Mouse (Mus musculus) forelimb bud, embryonic 11.5 days (tissue): ENCODE measurements around the gene Itsn1.

Experiments
- DNase-seq: peaks from one replicate; pipeline ENCODE4 v3.0.0-alpha.2; 2012; ENCODE audit warnings: low read depth, low spot score

The Itsn1 gene

GRCm38 (mm10) chr16:91905987-91906386 is 176.9 kb downstream of the Itsn1 start:
- DNase-seq, result no peak

DNA sequence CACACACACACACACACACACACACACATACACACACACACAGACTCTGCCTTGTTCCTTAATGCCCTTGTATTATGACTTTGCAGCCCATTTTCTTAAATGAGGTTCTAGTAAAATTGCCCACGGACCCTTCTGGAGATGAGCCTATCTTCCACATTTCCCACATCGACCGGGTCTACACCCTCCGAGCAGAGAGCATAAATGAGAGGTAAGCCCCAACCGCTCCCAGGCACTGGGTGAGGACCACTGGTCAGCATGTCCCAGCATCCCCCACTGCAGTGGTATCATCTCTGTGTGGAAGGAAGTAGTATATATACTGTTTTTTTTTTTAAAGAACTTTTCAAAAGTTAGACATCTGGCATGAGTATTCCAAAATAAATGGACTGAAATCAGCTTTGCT is 177.6 kb downstream of the Itsn1 start:
- DNase-seq, result no peak

DNA sequence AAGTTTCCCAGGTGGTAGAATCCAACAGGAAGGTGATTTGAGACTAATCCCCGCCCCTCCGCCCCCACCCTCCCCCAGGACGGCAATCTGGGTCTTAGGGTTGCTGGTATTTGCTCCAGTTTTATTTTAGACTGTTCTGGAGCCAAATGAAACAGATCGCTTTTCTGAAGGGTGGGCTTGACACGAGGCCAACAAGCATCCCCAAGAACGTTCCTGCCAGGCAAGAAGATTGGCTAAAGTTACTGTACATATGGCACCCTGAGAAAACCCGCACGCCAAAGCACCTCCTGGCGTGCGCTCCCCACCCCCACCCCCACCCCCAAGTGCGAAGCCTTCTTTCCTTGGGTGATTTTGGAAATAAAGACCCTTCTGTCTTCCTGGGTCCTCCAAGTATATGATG is 178.1 kb downstream of the Itsn1 start:
- DNase-seq, result no peak

GRCm38 (mm10) chr16:91909569-91910335 is 180.7 kb downstream of the Itsn1 start:
- no peak for DNase-seq

DNA sequence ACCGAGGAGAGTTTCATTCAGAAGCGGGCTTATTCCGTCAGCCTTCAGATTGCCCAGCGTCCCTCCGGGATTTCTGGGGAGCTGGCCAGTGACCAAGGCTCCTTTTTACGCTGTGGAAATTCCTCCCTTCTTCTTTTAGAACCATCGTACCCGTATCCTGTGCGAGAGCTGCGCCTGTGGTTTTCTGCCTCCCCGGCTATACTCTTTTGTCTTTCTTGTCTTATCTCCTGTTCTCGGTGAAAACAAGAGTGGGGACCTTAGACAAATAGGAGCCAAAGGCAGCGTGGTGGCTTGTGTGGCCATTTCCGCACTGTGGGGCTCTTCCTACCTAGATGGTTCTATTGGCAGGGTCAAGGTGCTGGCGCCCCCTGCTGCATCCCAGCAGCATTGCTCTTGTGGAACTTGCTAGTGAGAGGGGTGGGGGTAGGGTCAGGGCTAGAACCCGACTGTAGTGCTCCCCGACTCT is 188.6 kb downstream of the Itsn1 start:
- peak; percentile 83 for DNase-seq

DNA sequence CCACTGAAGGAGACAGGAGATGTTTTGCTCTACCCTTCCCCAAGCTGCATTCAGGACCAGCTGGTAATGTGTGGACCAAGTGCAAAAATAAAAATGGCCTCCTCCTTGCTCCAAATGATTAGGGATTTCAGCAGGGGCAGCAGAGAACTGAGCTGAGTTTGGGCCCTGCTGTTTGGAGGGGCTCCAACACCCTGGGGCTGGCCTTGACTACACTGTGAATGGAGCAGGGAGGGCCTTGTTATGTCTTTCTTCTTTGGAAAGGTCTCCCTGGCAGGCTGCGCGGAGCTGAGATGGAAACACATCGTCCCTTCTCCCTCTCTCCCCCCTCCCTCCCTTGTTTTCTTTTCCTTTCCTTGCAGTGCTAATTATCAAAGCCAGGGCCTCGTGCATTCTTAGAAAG is 189.4 kb downstream of the Itsn1 start:
- DNase-seq, result no peak

GRCm38 (mm10) chr16:91919056-91919455 is 190.0 kb downstream of the Itsn1 start:
- DNase-seq, result no peak

GRCm38 (mm10) chr16:91921340-91921739 is 192.3 kb downstream of the Itsn1 start:
- no peak for DNase-seq

DNA sequence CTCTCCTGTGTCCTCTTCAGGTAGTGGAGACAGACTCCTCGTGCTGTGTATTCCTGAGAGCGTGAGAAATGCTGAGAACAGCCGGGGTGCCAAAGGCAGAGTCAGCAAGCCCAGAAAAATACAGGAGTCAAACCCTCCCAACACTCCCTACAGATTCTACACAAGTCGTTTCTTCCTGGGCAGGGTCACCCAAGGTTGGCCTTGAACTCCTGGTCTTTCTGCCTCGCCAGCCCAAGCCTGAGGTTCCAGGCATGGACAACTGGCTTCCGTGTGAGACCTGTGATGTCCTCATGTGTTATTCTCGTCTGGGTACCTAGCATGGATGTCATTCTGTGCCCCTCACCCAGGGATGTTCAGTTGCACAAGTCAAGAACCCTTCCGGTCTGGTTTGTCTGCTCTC is 193.9 kb downstream of the Itsn1 start:
- DNase-seq, result no peak

- no peak for DNase-seq
These were observed 195.3 kb downstream of the Itsn1 start for GRCm38 (mm10) chr16:91924426-91924825.

DNA sequence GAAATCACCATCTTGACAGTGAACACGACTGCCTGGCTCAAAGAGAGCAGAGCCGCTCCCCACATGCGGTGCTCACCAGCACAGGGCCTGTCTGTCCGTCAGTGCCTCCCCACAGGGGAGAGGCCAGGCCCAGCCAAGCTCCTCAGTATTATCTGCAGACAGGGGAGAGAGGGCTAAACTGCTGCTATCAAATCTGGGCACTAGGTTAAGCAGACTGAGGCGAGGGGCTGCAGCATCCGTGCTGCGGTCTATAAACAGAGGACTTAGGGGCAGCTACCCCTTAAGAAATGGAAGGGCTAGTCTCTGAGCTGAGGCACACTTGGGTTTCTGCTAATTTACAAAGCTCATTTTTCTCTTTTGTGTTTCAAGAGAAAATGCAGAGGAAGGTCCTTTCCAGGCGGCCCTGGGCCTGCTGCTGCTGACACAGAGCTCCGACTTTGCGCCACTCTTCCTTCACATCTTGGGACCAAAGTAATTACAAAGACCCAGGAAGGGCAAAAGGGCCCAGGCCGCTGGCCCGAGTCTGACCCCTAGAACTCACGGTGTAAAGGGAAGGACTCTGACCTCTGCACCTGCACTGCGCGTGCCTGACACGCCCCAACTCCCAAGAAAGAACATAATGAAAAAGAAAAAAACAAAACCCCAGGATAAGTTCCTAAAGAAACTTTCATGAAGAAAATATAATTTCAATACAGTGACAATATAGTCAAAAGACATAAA is 199.0 kb downstream of the Itsn1 start:
- no peak for DNase-seq

DNA sequence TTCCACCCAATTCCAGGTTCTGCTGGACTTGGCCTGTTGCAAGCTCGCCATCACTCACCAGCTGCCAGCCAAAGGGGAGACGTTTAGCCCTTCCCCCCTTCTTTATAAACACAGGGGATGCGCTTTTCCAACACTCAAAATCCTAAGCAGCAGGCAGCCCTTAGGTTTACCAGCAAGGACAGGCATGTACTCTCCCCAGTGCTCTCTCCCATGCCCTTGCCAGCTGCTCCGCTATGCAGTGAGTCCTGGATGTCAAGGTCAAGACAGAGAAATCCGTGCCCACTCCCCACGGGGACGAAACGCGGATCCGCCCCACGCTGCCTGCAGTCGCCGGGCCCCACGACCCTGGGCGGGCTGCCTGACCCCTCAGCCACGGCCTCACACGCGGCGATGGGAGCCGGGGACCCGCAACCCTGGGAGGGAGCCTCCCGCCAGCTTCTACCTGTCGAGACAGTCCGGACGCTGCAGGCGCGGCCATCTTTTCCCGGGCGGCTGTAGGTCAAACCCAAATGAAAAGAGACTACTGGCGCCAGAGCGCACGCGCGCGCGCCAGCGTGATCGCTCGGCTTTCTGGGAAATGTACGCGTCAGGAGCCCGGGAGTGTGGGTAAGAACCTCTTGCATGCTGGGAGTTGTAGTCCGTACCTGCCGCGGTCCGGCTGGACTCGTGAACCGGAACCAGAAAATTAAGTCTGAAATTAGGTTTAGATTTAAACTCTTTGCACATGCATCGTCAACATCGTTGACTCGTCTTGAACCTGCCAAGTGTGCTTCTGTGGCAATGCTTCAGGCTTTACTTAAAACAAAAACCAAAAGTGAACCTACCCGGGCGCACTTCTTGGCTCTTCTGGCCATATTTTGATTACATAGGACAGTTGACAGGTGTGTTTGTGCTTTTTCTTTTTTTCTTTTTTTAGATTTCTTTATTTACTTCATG is 202.3 kb downstream of the Itsn1 start:
- DNase-seq, result peak; percentile 97

DNA sequence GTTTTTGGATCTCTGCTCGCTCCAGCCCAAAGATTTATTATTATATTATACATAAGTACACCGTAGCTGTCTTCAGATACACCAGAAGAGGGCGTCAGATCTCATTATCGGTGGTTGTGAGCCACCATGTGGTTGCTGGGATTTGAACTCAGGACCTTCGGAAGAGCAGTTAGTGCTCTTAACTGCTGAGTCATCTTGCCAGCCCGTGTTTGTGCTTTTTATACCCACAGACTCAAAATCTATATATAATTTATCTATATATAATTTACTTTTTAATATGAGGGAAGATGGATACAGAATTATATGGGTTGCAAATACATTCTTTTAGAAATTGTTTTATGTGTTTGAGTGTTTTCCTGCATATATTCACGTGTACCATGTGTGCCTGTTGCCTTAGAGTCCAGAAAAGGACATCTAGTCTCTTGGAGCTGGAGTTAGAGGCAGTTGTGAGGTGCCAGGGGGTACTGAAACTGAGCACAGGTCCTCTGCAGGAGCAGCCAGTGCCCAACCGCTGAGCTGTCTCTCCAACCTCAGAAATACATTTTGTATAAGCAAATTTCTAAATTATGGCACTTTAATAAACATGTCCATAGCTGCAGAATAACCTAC is 203.1 kb downstream of the Itsn1 start:
- no peak for DNase-seq

GRCm38 (mm10) chr16:91932843-91933518 is 203.9 kb downstream of the Itsn1 start:
- no peak for DNase-seq

DNA sequence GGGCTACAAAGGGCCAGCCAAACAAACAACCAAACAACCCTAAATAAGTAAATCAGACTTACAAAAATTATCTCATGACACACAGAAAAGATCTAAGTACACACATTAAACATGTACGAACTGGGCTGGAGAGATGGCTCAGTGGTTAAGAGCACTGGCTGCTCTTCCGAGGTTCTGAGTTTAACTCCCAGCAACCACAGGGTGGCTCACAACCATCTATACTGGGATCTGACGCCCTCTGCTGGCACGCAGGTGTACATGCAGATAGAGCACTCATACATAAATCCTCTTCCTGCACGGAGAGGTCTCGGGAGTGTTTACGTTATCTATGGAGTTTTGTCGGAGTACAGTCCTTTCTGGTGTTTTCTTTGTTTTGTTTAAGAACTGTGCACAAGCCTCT is 206.0 kb downstream of the Itsn1 start:
- peak; percentile 56 for DNase-seq

DNA sequence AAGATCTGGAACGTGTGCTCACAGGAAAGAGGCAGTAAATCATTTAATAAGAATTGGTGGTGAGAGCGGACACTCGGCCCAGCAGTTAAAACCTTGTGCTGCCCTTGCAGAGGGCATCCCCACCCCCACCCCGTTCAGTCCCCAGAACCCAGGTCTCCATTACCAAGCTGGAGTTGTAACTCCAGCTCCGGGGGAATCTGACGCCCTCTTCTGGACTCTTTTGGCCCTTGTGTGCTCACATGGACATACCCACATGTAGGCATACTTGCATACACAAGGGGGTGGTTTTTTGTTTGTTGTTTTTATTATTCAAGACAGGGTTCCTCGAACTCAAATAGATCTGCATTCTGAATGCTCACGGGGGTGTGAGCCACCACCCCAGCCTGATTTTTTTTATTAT is 206.6 kb downstream of the Itsn1 start:
- DNase-seq, result no peak

- DNase-seq, result peak; percentile 92
These were observed 207.4 kb downstream of the Itsn1 start for GRCm38 (mm10) chr16:91936340-91937030.

DNA sequence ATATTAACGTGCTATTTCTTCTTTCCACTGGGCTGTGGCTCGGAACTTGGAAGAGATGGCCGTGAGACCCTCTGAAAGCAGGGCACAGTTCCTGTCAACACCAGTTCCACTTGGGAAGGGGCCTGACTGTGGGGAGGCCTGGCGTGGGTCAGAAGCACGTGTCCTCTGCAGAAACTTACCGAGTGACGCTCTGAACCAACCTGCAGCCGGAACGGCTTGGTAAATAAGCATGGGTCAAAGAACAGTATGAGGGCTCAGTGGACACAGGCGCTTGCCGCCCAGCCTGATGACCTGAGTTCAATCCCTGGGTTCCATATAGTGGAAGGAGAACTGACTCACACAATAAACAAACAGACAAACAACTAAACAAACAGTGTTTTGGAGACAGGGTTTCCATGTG is 208.2 kb downstream of the Itsn1 start:
- no peak for DNase-seq

DNA sequence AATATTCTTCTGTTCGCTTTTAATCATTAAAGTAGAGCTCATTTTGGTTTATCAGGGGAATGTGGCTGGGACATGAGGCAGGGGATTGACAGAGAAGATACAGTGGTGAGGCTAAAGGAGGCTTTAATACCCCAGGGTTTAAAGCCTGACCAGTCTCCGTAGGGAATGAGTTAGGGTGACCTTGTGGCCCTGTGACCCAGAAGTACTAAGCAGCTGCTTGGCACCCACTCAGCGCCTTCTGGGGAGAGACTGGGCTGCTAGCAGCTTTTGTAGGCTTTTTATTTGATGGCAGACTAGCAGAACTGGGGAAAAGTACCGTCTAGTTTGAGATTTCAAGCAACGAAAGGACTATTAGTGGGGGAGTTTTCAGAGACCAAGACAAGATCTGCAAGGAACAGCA is 209.1 kb downstream of the Itsn1 start:
- DNase-seq, result no peak

GRCm38 (mm10) chr16:91940726-91941125 is 211.6 kb downstream of the Itsn1 start:
- no peak for DNase-seq
